Mouse (Mus musculus): ENCODE results near the gene Slc22a17.
A peak's percentile ranks its signal among the peaks of the same experiment; 100 is the strongest.

The Slc22a17 gene

DNA sequence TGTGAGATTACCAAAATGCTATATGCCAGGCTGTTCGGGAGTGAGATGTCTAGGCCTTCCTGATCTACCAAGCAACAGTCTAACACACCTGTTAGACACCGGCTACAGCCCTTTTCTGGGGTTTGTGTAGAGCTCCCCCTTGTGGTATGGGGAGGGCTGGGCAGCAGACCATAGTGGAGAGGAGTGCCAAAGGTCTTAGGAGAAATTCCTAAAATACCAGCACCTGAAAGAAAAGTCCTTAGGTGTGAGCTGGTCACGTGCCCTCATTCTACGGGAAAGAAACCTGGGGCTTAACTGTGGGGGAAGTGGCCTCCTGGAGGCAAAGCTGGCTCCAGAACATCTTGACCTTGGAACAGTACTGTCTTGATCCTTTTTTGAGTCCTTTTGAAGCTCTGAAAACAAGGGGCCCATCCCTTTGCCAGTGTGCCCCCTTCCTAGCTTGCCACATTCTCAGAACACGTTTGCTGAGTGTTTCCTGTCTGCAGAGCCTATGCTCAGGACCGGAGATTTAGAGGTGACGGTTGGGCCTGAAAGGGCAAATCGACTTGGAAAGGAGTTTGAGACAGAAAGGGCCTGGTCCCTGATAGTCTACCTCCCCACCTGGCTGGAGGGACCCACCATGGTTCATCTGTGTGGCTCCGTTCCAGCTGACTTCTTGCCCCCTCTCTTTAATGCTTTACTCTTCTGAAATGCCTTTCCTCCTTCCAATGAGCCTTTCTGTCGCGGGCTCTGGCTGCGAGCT is 26.7 kb upstream of the Slc22a17 start:
- DNase-seq (ENCODE audit: low read depth, low spot score), result peak; percentile 44

DNA sequence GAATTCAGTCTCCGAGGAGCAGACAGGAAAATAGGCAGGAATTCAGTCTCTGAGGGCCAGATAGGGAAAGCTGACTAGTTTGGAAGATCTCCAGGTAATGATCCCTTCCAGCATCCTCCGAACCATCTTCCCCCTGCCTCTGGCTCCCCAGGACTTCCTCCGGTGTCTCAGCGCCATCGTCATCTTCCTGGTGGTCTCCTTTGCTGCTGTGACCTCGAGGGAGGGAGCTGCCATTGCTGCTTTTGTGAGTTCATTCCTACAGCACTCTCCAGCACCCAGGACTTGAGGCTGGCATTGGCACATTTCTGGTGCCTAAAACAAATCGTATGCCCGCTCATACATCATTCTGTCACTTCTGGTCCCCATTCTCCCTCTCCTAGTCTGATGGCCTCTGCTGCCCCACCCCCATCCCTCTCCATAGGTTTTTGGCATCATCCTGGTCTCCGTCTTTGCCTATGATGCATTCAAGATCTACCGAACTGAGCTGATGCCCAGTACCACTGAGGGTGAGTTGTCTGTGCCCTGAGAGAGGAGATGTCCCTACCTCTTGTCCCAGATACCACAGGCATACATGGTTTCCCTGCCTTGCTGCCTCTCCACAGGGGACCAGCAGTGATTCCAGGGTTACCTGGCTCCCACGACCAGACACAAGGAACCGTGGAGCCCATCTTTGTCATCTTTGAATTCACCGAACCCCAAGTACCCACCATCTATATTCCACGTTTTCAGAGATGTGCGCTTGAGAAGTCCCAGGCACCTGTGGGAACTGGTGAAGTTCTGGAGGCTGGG is 25.7 kb upstream of the Slc22a17 start:
- no peak for DNase-seq (ENCODE audit: low read depth, low spot score)

DNA sequence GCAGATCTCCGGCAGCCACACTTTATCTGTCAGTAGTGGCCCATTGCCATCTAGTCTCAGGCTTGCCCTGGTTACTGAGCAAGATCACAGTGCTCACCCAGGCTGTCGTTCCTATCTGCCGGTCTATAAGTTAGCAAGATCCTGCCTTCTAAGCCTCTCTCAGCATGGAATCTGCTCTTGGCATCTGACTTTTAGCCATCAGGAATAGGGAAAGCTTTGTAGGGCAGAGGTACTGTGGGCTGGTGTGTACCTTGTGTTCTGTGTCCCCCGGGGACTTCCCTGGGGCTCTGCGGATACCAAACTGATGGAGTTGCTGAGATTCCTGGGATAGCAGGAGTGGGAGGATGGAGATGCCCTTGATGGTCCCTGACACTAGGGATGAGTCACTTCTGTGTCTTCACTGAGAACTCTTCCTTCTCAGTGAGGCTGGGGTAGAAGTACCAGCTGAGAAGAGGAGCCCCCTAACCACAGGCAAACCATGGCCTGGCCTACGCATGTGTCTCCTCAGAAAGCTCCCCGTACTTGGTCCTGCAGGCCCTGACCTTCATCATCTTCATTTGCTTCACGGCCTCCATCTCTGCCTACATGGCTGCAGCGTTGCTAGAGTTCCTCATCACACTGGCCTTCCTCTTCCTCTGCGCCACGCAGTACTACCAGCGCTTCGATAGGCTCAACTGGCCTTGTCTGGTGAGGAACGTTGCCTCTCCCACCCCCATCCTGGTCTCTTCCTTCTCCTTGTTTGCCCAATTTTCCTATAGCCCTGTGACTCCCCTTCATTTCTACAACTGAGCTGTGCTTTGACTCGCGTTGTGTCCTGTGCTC is 24.6 kb upstream of the Slc22a17 start:
- DNase-seq (ENCODE audit: low read depth, low spot score), result no peak

DNA sequence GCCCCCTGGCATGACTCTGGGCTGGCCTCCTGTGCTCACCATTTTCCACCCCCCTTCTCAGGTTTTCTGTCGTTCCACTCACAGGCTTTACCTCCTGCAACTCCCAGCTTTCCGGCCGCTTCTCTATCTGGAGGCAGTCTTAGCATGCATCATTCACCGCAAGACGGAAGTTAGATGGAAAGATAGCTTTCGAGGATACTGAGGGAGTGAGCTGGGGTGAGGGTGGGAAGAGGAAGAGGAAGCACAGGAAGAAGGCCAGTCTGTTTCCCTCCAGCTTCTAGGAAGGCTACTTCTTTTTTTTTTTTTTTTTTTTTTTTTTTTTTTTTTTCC is 23.9 kb upstream of the Slc22a17 start:
- no peak for DNase-seq (ENCODE audit: low read depth, low spot score)

DNA sequence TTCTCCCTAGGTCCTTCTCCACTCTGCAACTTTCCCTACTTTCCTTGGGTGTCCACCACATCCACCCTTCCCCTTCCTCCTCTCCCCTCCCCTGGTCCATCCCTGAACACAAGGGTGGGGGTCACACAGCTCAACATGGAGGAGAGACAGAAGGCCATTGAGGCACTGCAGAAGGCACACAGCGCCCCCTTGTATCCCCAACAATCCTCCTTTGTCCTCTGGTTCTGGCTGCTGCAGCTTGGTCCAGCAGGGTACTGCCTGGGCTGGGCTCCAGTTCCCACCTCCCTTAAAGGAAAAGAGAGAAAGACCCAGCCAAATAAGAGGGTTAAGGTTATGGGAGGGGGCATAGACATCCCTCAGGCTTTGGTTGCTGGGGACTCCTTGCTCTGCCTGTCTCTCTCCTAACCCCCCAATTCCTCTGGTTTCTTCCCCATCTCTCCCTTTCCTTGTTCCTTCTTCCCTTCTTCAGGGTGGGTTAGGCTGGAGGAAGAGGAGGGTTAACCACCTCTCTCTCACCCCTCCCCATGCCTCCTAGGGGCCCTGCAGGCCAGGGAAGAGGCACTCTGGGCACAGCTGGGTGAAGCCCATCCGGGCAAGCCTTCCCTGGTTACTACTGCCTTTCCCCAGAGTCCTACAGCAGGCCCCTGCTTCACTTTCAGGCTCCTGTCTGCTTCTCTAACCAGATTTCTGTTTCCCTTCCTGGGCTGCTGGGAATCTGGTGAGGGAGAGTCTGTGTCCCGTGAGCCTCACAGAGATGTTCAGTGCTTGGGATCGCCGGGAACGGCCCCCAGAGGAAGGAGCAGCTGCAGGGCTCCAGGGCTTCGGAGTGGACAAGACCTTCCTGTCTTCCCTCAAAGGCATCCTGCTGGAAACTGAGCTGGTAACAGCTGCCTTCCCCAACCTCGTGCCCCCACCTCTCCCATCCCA is 23.2 kb upstream of the Slc22a17 start, which contains the start of gene Cmtm5:
TSS of gene Cmtm5 (plus strand) at position 358 of the 927 bp plus-strand sequence.
- no peak for DNase-seq (ENCODE audit: low read depth, low spot score)

DNA sequence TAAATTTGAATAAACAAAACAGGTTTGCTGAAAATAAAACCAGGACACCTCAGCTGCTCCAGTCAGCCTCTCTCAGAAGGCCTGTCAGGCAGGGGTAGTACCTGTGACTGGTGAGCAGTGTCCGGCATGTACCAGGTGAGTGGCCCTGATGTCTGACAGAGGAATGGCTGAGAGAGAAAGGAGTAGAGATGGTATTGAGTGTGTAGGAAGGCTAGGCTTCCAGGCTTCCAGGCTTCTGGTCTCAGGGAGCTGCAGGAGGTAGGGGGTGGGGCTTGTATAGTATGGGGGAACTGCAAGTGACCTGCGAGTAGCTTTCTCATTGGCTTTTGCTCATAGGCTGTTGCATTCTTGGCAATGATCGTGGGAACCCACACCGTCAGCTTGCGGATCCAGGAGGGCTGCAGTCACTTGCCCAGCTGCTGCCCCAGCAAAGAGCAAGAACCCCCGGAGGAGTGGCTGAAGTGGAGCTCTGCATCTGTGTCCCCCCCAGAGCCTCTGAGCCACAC is 19.8 kb upstream of the Slc22a17 start, which contains the start of gene Il25:
TSS of gene Il25 (plus strand) at position 51 of the 506 bp plus-strand sequence.
- DNase-seq (ENCODE audit: low read depth, low spot score), result no peak

DNA sequence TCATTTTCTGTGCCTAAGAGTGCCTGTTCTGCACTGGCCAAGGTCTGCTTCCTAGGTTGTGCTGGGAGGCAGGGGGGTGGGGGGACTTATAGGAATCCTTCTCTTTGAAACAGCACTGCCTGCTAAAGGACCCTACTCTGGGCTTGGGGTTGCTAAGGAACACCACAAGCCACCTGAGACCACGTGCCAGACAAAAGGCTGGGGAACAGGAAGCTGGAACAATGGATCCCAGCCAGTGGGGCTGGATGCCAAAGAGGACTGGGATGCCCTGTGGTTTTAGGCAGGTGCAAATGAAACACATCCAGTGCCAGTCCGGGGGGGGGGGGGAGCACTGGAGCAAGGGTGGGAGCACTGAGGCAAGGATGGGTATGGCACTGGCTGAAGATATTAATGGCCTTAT is 17.5 kb upstream of the Slc22a17 start:
- DNase-seq (ENCODE audit: low read depth, low spot score), result no peak

DNA sequence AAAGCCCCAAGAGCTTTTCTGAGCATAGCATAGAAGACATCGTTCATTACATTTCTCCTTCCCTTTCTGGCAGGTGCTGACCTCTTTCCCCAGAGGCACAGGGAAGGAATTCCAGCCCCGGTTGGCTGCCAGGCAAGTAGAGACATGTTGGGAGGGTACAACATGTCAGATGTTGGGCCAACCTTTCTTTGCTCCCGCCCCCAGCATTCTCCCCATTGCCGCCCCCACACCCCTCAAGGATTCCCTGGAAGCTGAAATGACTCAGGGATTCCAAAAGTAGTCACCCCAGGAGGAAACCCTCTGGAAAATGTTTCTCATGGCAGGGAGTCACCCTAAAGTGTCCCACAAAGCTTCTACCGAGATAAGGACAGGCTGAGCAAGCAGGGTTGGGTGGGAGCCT is 16.9 kb upstream of the Slc22a17 start:
- DNase-seq (ENCODE audit: low read depth, low spot score), result no peak

DNA sequence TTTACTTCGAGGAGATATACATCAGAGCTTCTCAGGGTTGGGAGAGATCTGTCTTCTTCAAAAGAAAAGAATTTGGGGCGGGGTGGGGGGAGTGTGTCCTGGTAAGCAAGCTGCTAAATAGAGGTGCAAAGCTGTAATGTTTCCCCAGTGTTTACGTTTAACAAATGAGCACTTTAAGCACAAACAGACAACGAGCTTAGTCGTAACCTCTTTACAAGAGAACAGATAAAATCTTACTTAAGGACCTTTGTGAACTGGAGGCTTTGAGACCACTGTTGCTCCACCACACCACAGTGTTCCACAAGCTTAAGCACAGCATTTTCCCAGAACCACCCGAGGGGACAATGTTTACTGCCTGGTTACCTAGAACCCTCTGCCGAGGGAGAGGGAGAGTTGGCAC is 14.4 kb upstream of the Slc22a17 start:
- no peak for DNase-seq (ENCODE audit: low read depth, low spot score)

DNA sequence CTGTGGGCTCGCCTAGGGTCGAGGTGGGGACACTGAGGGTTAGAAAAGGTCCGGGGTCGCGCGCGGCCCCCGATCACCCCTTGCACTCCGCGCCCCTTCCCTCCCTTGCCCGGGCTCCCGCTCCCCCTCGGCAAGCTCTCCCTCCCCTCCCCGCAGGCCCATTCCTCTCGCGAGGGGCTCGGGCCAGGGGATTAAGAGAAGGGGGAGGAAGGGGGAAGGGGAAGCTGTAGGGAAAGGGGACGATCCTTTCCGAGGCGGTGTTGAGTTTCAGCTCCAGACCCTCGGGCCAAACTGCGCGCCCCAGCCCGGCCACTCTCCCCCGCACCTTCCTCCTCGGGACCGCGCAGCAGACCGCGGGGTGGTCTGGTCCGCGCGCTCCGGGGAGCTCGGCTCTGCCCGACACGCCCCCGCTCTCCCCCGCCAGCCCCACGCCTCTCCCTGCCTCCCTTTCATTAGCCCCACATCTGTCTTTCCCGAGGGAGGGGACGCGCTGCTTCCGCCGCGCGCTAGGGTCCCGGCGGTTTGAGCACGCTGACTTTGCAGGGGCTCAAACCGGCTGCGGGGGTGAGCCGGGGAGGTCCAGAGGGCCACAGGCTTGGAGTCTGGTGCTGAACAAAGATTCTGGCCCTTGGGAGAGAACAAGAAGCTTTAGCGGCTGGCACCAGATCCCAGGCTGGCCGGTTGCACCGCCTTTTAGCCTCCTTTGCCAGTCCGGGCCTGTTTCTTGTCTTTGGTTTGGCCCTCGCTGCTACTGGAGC is 13.6 kb upstream of the Slc22a17 start:
- peak; percentile 30 for DNase-seq (ENCODE audit: low read depth, low spot score)

DNA sequence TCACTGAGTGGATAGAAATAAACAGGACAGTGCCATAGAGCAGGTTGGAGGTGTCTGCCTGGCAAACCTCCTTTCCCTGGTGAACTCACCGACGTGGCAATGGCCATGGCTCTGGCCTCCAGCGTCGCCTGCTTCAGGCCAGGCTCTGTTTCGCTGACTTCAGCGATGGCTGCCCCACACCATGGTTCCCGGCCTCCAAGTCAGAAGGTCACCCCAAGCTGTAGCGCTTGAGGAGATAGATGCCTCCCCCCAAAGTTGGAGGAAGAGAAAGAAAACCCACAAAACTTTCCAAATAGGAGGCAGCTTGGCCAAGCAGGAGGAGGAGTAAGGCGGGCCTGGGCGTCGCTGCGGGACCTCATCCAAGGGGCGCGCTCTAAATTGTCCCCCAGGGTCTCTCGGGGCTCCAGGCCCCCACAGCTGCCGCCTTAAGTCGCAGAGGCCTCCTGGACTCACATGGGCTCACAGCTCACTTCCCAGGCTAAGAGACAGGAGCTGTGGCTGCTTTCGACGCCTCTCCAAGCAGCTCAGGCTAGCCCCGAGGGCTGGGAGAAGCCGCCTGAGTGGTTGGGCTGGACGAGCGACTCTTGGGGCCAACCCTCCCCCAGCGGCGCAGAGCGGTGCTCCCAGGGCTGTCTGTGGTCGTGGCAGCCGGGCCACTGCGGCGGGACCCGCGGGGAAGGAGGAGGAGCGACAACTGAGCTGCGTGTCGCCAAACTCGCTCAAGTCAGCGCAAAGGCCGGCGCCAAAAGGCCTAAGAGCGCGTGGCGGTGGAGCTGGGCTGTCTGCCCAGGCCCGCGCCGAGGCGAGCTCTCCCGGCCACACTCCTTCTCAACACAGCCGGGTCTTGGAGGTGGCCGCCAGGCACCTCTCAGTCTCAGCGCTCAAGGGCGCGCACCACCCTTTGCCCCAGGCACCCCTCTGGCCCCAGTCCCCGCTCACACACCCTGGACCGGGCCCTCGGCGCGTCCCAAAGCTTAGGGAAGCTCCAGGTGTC is 12.7 kb upstream of the Slc22a17 start, which contains the start of gene Efs:
TSS of gene Efs (minus strand) at position 778 of the 994 bp plus-strand sequence.
- peak; percentile 58 for DNase-seq (ENCODE audit: low read depth, low spot score)

DNA sequence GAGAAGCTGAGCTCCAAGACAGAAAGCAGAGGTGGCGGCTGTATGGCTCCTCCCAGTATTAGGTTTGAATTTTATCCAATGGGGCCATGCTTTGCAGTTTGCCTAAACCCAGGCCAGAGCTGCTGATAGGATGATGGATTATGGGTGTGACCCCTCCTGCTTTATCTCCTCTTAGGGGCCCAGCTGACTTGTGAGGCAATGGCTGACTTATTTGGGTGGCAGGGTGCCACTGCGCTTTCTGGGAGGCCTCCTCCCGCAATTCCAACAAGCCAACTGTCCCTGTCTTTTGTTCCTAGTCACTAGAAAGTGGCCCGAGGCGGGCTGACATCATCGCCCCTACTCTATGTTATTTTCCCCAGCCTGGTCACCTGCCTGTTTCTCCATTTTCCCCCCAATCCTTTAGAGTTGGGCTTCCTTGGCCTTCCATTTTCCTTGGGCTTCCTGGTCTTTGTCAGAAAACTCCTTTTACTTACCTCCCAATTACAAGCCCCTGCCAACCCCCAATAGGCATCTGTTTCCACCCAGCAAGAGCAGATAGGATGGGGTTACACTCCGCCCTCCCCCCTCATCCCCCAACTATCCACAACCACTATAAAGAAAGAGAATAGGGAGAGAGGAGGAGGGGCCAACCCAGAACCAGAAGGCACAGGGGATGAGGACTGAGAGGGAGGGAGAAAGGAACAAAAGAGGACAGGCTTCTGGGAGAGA is 11.9 kb upstream of the Slc22a17 start:
- DNase-seq (ENCODE audit: low read depth, low spot score), result peak; percentile 77

DNA sequence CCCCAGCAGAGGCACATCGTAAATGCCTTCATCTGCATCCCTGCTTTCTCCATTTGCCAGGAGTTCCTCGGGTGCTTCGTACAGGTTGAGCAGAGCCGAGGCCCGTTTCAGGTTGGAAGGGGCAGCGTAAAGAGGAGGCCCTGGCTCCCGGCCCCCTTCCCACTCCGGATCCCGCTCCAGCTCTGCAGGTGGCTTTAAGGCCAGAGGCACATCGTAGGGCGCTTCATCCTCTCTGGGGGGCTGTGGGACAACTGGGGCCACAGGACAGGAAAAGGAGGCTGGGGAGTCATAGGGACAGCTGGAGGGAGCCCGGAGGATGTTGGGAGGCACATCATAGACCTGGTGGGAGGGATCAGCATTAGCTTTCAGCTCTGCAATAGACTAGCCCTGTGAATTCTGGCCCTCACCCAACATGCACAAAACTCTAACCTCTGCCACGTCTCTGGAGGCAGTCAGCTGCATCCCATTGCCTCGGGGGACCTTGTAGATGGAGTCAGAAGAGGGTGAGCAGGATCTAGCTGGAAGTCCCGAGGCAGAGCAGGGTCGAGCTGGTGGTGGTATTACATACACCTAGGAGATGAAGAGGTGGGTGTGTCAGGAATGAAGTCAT is 7.2 kb upstream of the Slc22a17 start:
- no peak for DNase-seq (ENCODE audit: low read depth, low spot score)

DNA sequence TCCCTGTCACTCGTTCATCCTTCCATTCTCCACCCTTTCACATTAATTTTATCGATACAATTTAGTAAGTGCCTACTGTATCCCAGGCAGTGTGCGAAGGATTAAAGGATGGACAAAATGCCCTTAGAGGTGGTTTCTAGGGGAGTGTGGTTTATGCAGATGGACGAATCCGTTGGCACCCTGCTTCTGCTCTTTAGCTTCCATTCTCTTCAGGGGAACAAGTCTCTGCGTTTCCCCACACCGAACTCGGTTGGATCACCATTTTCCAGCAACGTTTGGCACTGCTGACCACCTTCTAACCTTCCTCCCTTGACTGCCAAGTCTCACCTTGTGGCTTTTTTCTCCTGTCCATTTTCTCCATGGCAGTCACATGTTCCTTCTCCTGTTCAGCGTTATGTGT is 411 bp upstream of the Slc22a17 start:
- DNase-seq (ENCODE audit: low read depth, low spot score), result no peak

DNA sequence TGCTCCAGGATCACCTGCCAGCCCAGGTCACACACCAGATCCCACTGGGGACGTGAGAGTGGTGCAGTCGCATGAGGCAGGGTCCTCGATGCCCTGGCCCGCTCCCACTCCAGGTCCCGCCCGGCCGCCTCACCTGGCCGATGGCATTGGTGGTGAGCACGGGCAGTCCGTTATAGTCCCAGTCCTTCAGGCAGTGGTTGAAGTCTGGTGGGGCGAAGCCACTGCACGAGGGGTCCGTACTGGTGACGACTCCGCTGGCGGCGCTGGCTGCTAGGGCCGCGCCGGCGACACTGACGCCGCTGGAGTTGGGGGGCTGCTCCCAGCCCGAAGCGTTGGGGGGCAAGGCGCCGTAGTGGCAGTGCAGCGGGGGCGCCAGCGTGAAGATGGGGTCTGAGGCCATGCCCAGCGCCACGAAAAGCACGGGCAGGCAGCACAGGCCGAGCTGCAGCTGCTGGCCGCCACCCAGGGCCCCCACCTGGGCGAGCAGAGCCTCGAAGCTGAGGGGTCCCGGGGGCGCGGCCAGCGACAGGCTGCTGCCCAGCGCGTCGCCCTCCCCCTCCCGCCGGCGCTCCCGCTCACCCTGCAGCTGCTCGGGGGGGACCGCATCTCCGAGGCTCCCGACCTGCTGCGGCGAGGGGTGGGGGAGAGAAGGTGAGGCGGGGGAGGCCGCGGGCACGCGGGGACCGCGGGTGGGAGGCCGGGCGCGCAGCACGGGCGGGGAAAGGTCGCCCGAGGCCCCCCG is 652 bp downstream of the Slc22a17 start:
- DNase-seq (ENCODE audit: low read depth, low spot score), result no peak

DNA sequence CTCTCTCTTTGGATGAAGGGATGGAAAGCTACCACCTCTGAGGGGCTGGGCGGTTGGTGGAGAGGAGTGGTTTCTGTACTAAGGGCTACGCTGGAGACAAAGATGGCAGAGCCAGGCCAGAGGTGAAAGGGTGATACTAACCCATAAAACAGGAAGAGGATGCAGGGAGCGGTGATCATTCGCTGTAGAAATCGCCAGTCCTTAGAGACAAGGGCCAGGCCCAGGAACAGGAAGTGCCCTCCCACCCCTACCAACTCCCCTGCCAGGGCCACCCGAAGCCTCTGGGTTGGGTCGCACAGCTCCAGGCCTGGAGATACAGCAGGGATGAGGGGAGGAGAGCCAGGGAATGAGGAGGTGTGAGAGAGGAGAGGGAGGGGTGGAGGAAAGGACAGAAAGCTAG is 4.2 kb downstream of the Slc22a17 start:
- no peak for DNase-seq (ENCODE audit: low read depth, low spot score)

DNA sequence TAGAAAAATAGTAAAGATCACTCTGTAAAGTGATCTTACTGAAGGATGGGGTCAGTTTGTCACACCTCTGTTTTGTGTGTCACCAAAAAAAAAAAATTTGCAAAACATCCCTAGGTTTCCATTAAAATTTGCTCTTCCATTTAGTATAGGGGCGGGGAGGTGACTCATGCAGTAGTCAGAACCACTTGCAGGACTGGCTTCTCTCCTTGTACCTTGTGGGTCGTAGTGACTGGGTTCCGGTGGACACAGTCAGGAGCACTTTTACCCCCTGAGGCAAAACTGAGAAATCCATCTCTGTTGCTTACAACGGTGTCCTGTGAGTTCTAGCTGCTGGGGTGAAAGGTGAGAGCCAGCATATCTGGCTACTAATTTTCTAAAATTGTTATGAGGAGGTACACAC is 9.3 kb downstream of the Slc22a17 start:
- DNase-seq (ENCODE audit: low read depth, low spot score), result no peak
